Mouse (Mus musculus): ENCODE data around the gene Ubald2. TPM values are rescaled to one million over a fixed set of nuclear protein-coding genes. Genes with fewer than 3 reads are reported as not detected.
A peak's percentile ranks its signal among the peaks of the same experiment; 100 is the strongest.

Gene Ubald2
- polyA plus RNA-seq, 1 experiment = 159 TPM

DNA sequence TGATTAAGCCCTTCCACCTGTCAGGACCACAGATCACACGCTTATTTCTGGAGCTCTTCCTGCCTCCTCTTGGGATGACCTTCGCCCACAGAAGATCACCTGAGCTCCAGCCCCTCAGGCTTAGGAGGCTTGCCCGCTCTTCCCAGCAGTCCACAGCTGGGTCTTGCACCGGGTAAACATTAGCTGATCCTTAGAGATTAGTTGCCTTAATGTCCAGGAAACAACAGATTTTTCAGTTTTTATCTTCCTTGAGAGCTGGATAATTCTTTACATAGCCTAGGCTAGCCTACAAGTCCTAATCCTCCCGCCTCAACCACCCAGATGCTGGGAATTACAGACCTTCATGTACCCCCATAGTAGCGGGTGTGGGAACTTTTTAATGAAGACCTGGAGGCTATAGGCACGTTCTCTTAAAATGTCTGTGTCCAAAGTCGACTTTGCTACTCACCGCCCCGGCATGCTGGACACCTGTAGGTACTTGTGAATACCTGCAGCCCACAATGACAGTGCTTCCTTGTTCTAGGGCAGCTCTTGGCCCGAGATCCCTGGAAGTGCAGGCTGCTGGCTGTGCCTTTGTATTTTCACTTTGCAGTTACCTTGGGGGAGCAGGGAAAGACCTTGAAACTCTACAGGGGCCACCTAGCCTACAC, 2.3 kb upstream of the Ubald2 start:
- Histone ChIP-seq H3K4me1 (ENCODE audit: control insufficient read depth, insufficient read depth, low read length) (peaks cover 6% of the 10 kb centered on the region), H3K4me3 (replicated peaks; ENCODE audit: extremely low read depth, low read depth, low read length) (no peak overlapping the region)
- DNase-seq = no peak
- WGBS = 57% methylated on average over 11 of the region's 11 CpGs
- TF ChIP-seq CTCF (IDR thresholded peaks at IDR 0.05; ENCODE audit: insufficient read depth, low read length) = no peak
- no peak for TF ChIP-seq POLR2A (IDR thresholded peaks at IDR 0.05; ENCODE audit: borderline replicate concordance, extremely low read depth, low read depth, low read length)

GRCm38 (mm10) chr11:116432127-116432526, 1.8 kb upstream of the Ubald2 start:
- TF ChIP-seq CTCF (IDR thresholded peaks at IDR 0.05; ENCODE audit: insufficient read depth, low read length) (no peak), POLR2A (IDR thresholded peaks at IDR 0.05; ENCODE audit: borderline replicate concordance, extremely low read depth, low read depth, low read length) (no peak)
- no peak overlapping the region for H3K4me3 ChIP-seq (replicated peaks; ENCODE audit: extremely low read depth, low read depth, low read length)
- WGBS = 58% methylated on average over 6 of the region's 6 CpGs
- peaks cover 9% of the 10 kb centered on the region for H3K4me1 ChIP-seq (ENCODE audit: control insufficient read depth, insufficient read depth, low read length)
- no peak for DNase-seq

- no peak for DNase-seq
- Histone ChIP-seq H3K4me1 (ENCODE audit: control insufficient read depth, insufficient read depth, low read length) (peaks cover 16% of the 10 kb centered on the region), H3K4me3 (replicated peaks; ENCODE audit: extremely low read depth, low read depth, low read length) (no peak overlapping the region)
- TF ChIP-seq CTCF (IDR thresholded peaks at IDR 0.05; ENCODE audit: insufficient read depth, low read length) = no peak
- no peak for TF ChIP-seq POLR2A (IDR thresholded peaks at IDR 0.05; ENCODE audit: borderline replicate concordance, extremely low read depth, low read depth, low read length)
- WGBS = 53% methylated on average over 8 of the region's 8 CpGs
Observed at GRCm38 (mm10) chr11:116432593-116433355, 1.1 kb upstream of the Ubald2 start.

DNA sequence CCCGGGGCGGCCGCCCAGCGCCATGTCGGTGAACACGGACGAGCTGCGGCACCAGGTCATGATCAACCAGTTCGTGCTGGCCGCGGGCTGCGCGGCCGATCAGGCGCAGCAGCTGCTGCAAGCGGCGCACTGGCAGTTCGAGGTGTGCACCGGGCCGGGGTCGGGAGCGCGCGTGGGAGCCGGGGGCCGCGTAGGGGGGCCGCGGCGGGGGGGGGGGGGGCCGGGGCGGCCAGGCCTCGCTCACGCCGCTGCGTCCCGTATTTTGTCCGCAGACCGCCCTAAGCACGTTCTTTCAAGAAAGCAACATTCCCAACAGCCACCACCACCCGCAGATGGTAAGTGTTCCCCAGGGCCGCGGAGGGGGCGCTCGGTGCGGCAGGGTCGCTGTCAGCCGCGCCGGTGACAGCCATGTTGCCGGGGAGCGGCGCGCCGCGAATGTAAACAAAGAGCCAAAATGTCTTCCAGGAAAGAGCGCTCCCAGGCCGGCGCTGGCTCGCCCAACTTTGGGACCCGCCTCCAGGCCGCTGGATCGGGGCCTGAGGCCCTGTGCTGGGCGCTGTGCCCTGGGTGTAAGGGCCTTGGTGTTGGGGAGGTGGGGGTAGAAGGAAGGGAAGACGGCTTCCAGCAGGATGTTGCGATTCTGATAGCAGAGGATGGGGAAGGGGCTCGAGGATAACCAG, 533 bp downstream of the Ubald2 start:
- WGBS = 1% methylated on average over 34 of the region's 67 CpGs
- Histone ChIP-seq H3K4me3 (replicated peaks; ENCODE audit: extremely low read depth, low read depth, low read length) (peak overlapping the region; percentile 91), H3K4me1 (ENCODE audit: control insufficient read depth, insufficient read depth, low read length) (peaks cover 14% of the 10 kb centered on the region)
- no peak for TF ChIP-seq CTCF (IDR thresholded peaks at IDR 0.05; ENCODE audit: insufficient read depth, low read length)
- TF ChIP-seq POLR2A (IDR thresholded peaks at IDR 0.05; ENCODE audit: borderline replicate concordance, extremely low read depth, low read depth, low read length) = peak; percentile 47
- peak; percentile 74 for DNase-seq

GRCm38 (mm10) chr11:116434967-116435752, 1.3 kb downstream of the Ubald2 start:
- peaks cover 12% of the 10 kb centered on the region for H3K4me1 ChIP-seq (ENCODE audit: control insufficient read depth, insufficient read depth, low read length)
- TF ChIP-seq CTCF (IDR thresholded peaks at IDR 0.05; ENCODE audit: insufficient read depth, low read length) = no peak
- TF ChIP-seq POLR2A (IDR thresholded peaks at IDR 0.05; ENCODE audit: borderline replicate concordance, extremely low read depth, low read depth, low read length) = peak; percentile 18; the same call in 1 of the 2 replicates
- 38% methylated on average over 12 of the region's 12 CpGs for WGBS
- peak overlapping the region; percentile 91 for H3K4me3 ChIP-seq (replicated peaks; ENCODE audit: extremely low read depth, low read depth, low read length)
- no peak for DNase-seq

GRCm38 (mm10) chr11:116435992-116436724, 2.3 kb downstream of the Ubald2 start:
- H3K4me1 ChIP-seq (ENCODE audit: control insufficient read depth, insufficient read depth, low read length) = peaks cover 12% of the 10 kb centered on the region
- 22% methylated on average over 5 of the region's 5 CpGs for WGBS
- no peak overlapping the region for H3K4me3 ChIP-seq (replicated peaks; ENCODE audit: extremely low read depth, low read depth, low read length)
- no peak for DNase-seq
- TF ChIP-seq POLR2A (IDR thresholded peaks at IDR 0.05; ENCODE audit: borderline replicate concordance, extremely low read depth, low read depth, low read length) (no peak), CTCF (IDR thresholded peaks at IDR 0.05; ENCODE audit: insufficient read depth, low read length) (no peak)

DNA sequence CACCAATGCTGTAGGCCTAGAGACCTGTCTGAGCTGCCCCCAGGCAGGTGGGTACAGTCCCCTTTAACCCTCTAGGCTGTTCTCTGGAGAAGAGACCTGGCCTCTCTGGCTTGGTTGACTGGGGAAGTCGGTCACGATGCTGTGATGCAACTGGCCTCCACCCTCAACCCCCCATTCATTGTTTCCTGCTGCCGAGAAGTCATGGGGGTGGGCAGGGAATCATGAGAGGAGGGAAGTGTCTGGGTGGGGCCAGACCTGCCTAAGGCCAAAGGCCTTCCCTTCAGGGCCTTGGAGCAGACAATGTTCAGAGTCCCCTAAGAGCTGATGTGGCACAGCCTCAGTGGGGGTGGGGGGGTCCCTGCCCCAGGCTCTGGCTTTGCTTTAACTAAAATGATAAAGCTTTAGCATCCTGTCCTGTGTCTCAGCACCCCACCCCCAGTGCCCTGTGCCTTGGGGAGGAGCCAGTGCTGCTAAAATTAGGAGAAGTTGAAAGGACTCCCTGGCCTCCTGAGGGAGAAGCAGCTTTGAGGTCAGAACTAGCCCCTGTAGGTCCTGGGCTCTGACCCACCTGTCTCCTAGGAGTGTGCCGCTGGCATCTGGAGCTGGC, 2.9 kb downstream of the Ubald2 start:
- 4% methylated on average over 4 of the region's 4 CpGs for WGBS
- no peak for DNase-seq
- Histone ChIP-seq H3K4me3 (replicated peaks; ENCODE audit: extremely low read depth, low read depth, low read length) (no peak overlapping the region), H3K4me1 (ENCODE audit: control insufficient read depth, insufficient read depth, low read length) (peaks cover 12% of the 10 kb centered on the region)
- TF ChIP-seq CTCF (IDR thresholded peaks at IDR 0.05; ENCODE audit: insufficient read depth, low read length) (no peak), POLR2A (IDR thresholded peaks at IDR 0.05; ENCODE audit: borderline replicate concordance, extremely low read depth, low read depth, low read length) (no peak)

- peaks cover 12% of the 10 kb centered on the region for H3K4me1 ChIP-seq (ENCODE audit: control insufficient read depth, insufficient read depth, low read length)
- 74% methylated on average over 11 of the region's 11 CpGs for WGBS
- DNase-seq = no peak
- no peak overlapping the region for H3K4me3 ChIP-seq (replicated peaks; ENCODE audit: extremely low read depth, low read depth, low read length)
- no peak for TF ChIP-seq POLR2A (IDR thresholded peaks at IDR 0.05; ENCODE audit: borderline replicate concordance, extremely low read depth, low read depth, low read length)
- no peak for TF ChIP-seq CTCF (IDR thresholded peaks at IDR 0.05; ENCODE audit: insufficient read depth, low read length)
Observed at GRCm38 (mm10) chr11:116437541-116437940, 3.6 kb downstream of the Ubald2 start.

Data from lung, adult 2 months (tissue).